ENCODE assay signal across 18 mouse cellular contexts in genomic region chr13:29086854-29087253, GRCm38 (mm10).
"Had no signal": no experiment of that assay in that cellular context is flagged by ENCODE, and none has a peak within 500 bp of the region (broad histone marks: within the 10 kb centered on the region; RNA-seq: fewer than 3 reads in every experiment).

No protein-coding gene starts in this region.

- H3K9ac ChIP-seq: limb, embryonic 12.5 days; limb, embryonic 15.5 days; liver, embryonic 14.5 days; liver, postnatal 0 days; lung, embryonic 14.5 days; midbrain, embryonic 15.5 days; neural tube, embryonic 13.5 days had no signal

- H3K9me3 ChIP-seq: limb, embryonic 12.5 days; limb, embryonic 15.5 days; midbrain, embryonic 15.5 days; neural tube, embryonic 13.5 days had no signal

- H3K4me2 ChIP-seq: limb, embryonic 12.5 days; limb, embryonic 15.5 days; liver, embryonic 11.5 days; lung, embryonic 14.5 days; midbrain, embryonic 15.5 days; neural tube, embryonic 13.5 days had no signal

- DNase-seq: kidney, adult 11 months; kidney, adult 9 months; kidney, postnatal 14 days; kidney, postnatal 4 days; left cerebral cortex, postnatal 4 days; liver, postnatal 0 days; lung, embryonic 14.5 days; thymus, adult 18-20 months; thymus, postnatal 36 days had no signal

- H3K36me3 ChIP-seq: limb, embryonic 12.5 days; limb, embryonic 15.5 days; midbrain, embryonic 15.5 days; neural tube, embryonic 13.5 days had no signal

- H3K4me3 ChIP-seq: limb, embryonic 12.5 days; limb, embryonic 15.5 days; midbrain, embryonic 15.5 days; myocyte; neural tube, embryonic 13.5 days had no signal

- ATAC-seq: liver, postnatal 0 days; lung, postnatal 0 days; midbrain, embryonic 15.5 days had no signal

- H3K27ac ChIP-seq: limb, embryonic 12.5 days; limb, embryonic 15.5 days; liver, embryonic 14.5 days; macrophage; midbrain, embryonic 15.5 days; neural tube, embryonic 13.5 days had no signal

- H3K4me1 ChIP-seq: limb, embryonic 12.5 days; limb, embryonic 15.5 days; midbrain, embryonic 15.5 days had no signal

- H3K27me3 ChIP-seq: limb, embryonic 12.5 days; limb, embryonic 15.5 days; midbrain, embryonic 15.5 days; neural tube, embryonic 13.5 days had no signal
